Mouse (Mus musculus): ENCODE measurements around the gene Dzip1l.

Gene Dzip1l

GRCm38 (mm10) chr9:99629281-99630011 lies at the start of gene Dzip1l:
Gene Dzip1l (plus strand): TSS chr9:99629496.
- WGBS = 1% methylated on average over 44 of the region's 44 CpGs

GRCm38 (mm10) chr9:99580655-99581054 lies 48.6 kb upstream of the Dzip1l start:
- 19% methylated on average over 2 of the region's 2 CpGs for WGBS

- 31% methylated on average over 8 of the region's 8 CpGs for WGBS
These were observed 41.6 kb upstream of the Dzip1l start for GRCm38 (mm10) chr9:99587505-99588202.

GRCm38 (mm10) chr9:99591144-99591543 lies 38.2 kb upstream of the Dzip1l start:
- WGBS = 78% methylated on average over 8 of the region's 8 CpGs

GRCm38 (mm10) chr9:99599127-99599526 lies 30.2 kb upstream of the Dzip1l start:
- WGBS = 95% methylated on average over 6 of the region's 6 CpGs

- WGBS = 84% methylated on average over 2 of the region's 2 CpGs
These were observed 25.7 kb upstream of the Dzip1l start for GRCm38 (mm10) chr9:99603566-99603965.

GRCm38 (mm10) chr9:99612202-99612601 lies 17.1 kb upstream of the Dzip1l start, which contains the start of gene A4gnt:
Gene A4gnt (plus strand): TSS chr9:99612502.
- WGBS = 76% methylated on average over 2 of the region's 2 CpGs

- WGBS = 80% methylated on average over 8 of the region's 8 CpGs
These were observed 9.6 kb upstream of the Dzip1l start for GRCm38 (mm10) chr9:99619688-99620087.

- WGBS = 88% methylated on average over 11 of the region's 11 CpGs
These were observed 9.1 kb upstream of the Dzip1l start for GRCm38 (mm10) chr9:99620196-99620595.

GRCm38 (mm10) chr9:99622034-99622433 lies 7.3 kb upstream of the Dzip1l start:
- 81% methylated on average over 1 of the region's 1 CpGs for WGBS

- WGBS = 47% methylated on average over 2 of the region's 2 CpGs
These were observed 6.3 kb upstream of the Dzip1l start for GRCm38 (mm10) chr9:99622966-99623365.

GRCm38 (mm10) chr9:99624117-99624516 lies 5.2 kb upstream of the Dzip1l start:
- 78% methylated on average over 6 of the region's 6 CpGs for WGBS

GRCm38 (mm10) chr9:99628581-99628980 lies 715 bp upstream of the Dzip1l start:
- 58% methylated on average over 4 of the region's 4 CpGs for WGBS

- 3% methylated on average over 11 of the region's 11 CpGs for WGBS
These were observed 775 bp downstream of the Dzip1l start for GRCm38 (mm10) chr9:99630071-99630470.

GRCm38 (mm10) chr9:99630528-99631125 lies 1.3 kb downstream of the Dzip1l start:
- 54% methylated on average over 9 of the region's 9 CpGs for WGBS

GRCm38 (mm10) chr9:99631781-99632180 lies 2.5 kb downstream of the Dzip1l start:
- 56% methylated on average over 2 of the region's 2 CpGs for WGBS

- 47% methylated on average over 8 of the region's 8 CpGs for WGBS
These were observed 3.0 kb downstream of the Dzip1l start for GRCm38 (mm10) chr9:99632264-99632663.

- 92% methylated on average over 1 of the region's 1 CpGs for WGBS
These were observed 7.5 kb downstream of the Dzip1l start for GRCm38 (mm10) chr9:99636776-99637175.

- WGBS = 97% methylated on average over 17 of the region's 17 CpGs
These were observed 7.9 kb downstream of the Dzip1l start for GRCm38 (mm10) chr9:99637227-99637626.

- WGBS = 92% methylated on average over 13 of the region's 13 CpGs
These were observed 8.4 kb downstream of the Dzip1l start for GRCm38 (mm10) chr9:99637736-99638135.

- 85% methylated on average over 5 of the region's 5 CpGs for WGBS
These were observed 10.7 kb downstream of the Dzip1l start for GRCm38 (mm10) chr9:99639957-99640356.

- WGBS = 71% methylated on average over 6 of the region's 6 CpGs
These were observed 16.1 kb downstream of the Dzip1l start for GRCm38 (mm10) chr9:99645416-99645815.

- WGBS = 85% methylated on average over 6 of the region's 6 CpGs
These were observed 16.8 kb downstream of the Dzip1l start for GRCm38 (mm10) chr9:99646102-99646501.

All from cerebral cortex, adult 2 months (tissue).